Mouse (Mus musculus) myocyte (in vitro differentiated cells): ENCODE data around the gene Lpo. TPM values are rescaled to one million over a fixed set of nuclear protein-coding genes. Genes with fewer than 3 reads are reported as not detected.
"Not testable (repeated sequence)": the region's sequence is repeated elsewhere in the genome, so short reads cannot be mapped to it uniquely, and the experiment has no call there.

Experiments
- H3K27me3 ChIP-seq: one replicate; pipeline ENCODE4 v1.6.1; 2011; ENCODE audit not compliant: control insufficient read depth, insufficient read depth, insufficient read length
- H3K36me3 ChIP-seq: one replicate; pipeline ENCODE4 v1.6.1; 2011; ENCODE audit not compliant: control insufficient read depth, insufficient read depth
- H3K4me2 ChIP-seq: one replicate; pipeline ENCODE4 v1.6.1; 2011; ENCODE audit warnings: low read depth, control low read depth
- H3K4me3 ChIP-seq: one replicate; pipeline ENCODE4 v1.5.1; 2011; ENCODE audit warnings: mild to moderate bottlenecking, control low read depth, moderate library complexity
- H3K79me2 ChIP-seq: one replicate; pipeline ENCODE4 v1.6.1; 2011; ENCODE audit not compliant: control insufficient read depth, insufficient read depth
- H3ac ChIP-seq: one replicate; pipeline ENCODE4 v1.6.1; 2011; ENCODE audit not compliant: control insufficient read depth, insufficient read length
- CEBPB ChIP-seq: IDR thresholded peaks from 2 replicates; pipeline ENCODE4 v1.6.1; 2011; ENCODE audit warnings: mild to moderate bottlenecking, moderate library complexity; ENCODE audit not compliant: poor library complexity, insufficient read depth, severe bottlenecking
- E2F4 ChIP-seq: IDR thresholded peaks from one replicate; pipeline ENCODE4 v1.6.1; 2011; ENCODE audit warnings: mild to moderate bottlenecking, control low read depth, moderate library complexity; ENCODE audit not compliant: insufficient read depth
- MAX ChIP-seq: IDR thresholded peaks from one replicate; pipeline ENCODE4 v1.6.1; 2011; ENCODE audit warnings: low read depth, mild to moderate bottlenecking, control low read depth
- MYOD1 ChIP-seq, 3 experiments: IDR thresholded peaks; one replicate each; pipeline ENCODE4 v1.6.1; 2011; ENCODE audit warnings: control low read depth in 2 of 3, low read depth in 2 of 3, mild to moderate bottlenecking in 2 of 3, moderate library complexity in 1 of 3; ENCODE audit not compliant: insufficient read length in 2 of 3, control insufficient read depth in 1 of 3
- MYOG ChIP-seq, 3 experiments: IDR thresholded peaks; one replicate each; pipeline ENCODE4 v1.6.1; 2011; ENCODE audit warnings: control low read depth in 2 of 3, low read depth in 2 of 3, mild to moderate bottlenecking in 2 of 3; ENCODE audit not compliant: insufficient read length in 2 of 3, control insufficient read depth in 1 of 3, insufficient read depth in 1 of 3
- POLR2A ChIP-seq: IDR thresholded peaks from one replicate; pipeline ENCODE4 v1.6.1; 2011; ENCODE audit warnings: low read depth, mild to moderate bottlenecking, control low read depth, moderate library complexity; ENCODE audit not compliant: insufficient read length
- POLR2AphosphoS2 ChIP-seq: IDR thresholded peaks from one replicate; pipeline ENCODE4 v1.6.1; 2011; ENCODE audit warnings: low read depth, control low read depth; ENCODE audit not compliant: insufficient read length
- REST ChIP-seq: IDR thresholded peaks from one replicate; pipeline ENCODE4 v1.6.1; 2011; ENCODE audit warnings: mild to moderate bottlenecking, control low read depth, moderate library complexity; ENCODE audit not compliant: insufficient read depth, insufficient read length
- SRF ChIP-seq: IDR thresholded peaks from one replicate; pipeline ENCODE4 v1.6.1; 2011; ENCODE audit warnings: low read depth; ENCODE audit not compliant: control insufficient read depth, insufficient read length
- TCF12 ChIP-seq: IDR thresholded peaks from one replicate; pipeline ENCODE4 v1.6.1; 2011; ENCODE audit warnings: mild to moderate bottlenecking, control low read depth; ENCODE audit not compliant: poor library complexity, insufficient read depth, severe bottlenecking
- TCF3 ChIP-seq: IDR thresholded peaks from one replicate; pipeline ENCODE4 v1.6.1; 2011; ENCODE audit warnings: low read depth, control low read depth; ENCODE audit not compliant: insufficient read length
- USF1 ChIP-seq: IDR thresholded peaks from one replicate; pipeline ENCODE4 v1.6.1; 2011; ENCODE audit warnings: low read depth, mild to moderate bottlenecking, control low read depth, moderate library complexity
- polyA plus RNA-seq: library from polyadenylated mRNA; unstranded; fragments of >200 nt; fragmentation: generic; extraction: Trizol; gene quantifications from one replicate; pipeline ENCODE4 v1.2.1, GENCODE M21; 2012; ENCODE audit warnings: missing spikeins

Gene Lpo
- polyA plus RNA-seq = not detected

- peaks cover 37% of the 10 kb centered on the region for H3K27me3 ChIP-seq
- H3K4me3 ChIP-seq = no peak within 1 kb of the TSS
- no peaks in the 10 kb centered on the region for H3K79me2 ChIP-seq
- H3K36me3 ChIP-seq = no peaks in the 10 kb centered on the region
- H3K4me2 ChIP-seq = no peak within 1 kb of the TSS
- TF ChIP-seq MYOD1 (IDR thresholded peaks at IDR 0.05; ENCODE audit: control insufficient read depth in 1 of 3, insufficient read length in 2 of 3, low read depth in 2 of 3) (no peak), E2F4 (no peak), USF1 (no peak), TCF3 (no peak), REST (no peak), MYOG (IDR thresholded peaks at IDR 0.05; ENCODE audit: control insufficient read depth in 1 of 3, insufficient read depth in 1 of 3, insufficient read length in 2 of 3, low read depth in 2 of 3) (no peak), POLR2A (no peak), TCF12 (no peak), SRF (no peak), POLR2AphosphoS2 (no peak), CEBPB (no peak), MAX (no peak)
- H3ac ChIP-seq = no peak within 1 kb of the TSS
Observed at GRCm38 (mm10) chr11:87828239-87828900, at the start of gene Lpo. Gene Lpo, minus strand, starts transcription at chr11:87828289.

GRCm38 (mm10) chr11:87875436-87875835 lies 47.3 kb upstream of the Lpo start, which contains the start of gene Epx:
Gene Epx, minus strand, starts transcription at chr11:87875536.
- TF ChIP-seq MYOG (IDR thresholded peaks at IDR 0.05; ENCODE audit: control insufficient read depth in 1 of 3, insufficient read depth in 1 of 3, insufficient read length in 2 of 3, low read depth in 2 of 3) = no peak
- TF ChIP-seq USF1 = no peak
- no peak for TF ChIP-seq POLR2A
- no peak for TF ChIP-seq MAX
- TF ChIP-seq E2F4 = no peak
- Histone ChIP-seq H3K36me3 (no peaks in the 10 kb centered on the region), H3K4me2 (no peak within 1 kb of the TSS), H3K79me2 (no peaks in the 10 kb centered on the region), H3K27me3 (peaks cover 68% of the 10 kb centered on the region), H3ac (no peak within 1 kb of the TSS), H3K4me3 (no peak within 1 kb of the TSS)

DNA sequence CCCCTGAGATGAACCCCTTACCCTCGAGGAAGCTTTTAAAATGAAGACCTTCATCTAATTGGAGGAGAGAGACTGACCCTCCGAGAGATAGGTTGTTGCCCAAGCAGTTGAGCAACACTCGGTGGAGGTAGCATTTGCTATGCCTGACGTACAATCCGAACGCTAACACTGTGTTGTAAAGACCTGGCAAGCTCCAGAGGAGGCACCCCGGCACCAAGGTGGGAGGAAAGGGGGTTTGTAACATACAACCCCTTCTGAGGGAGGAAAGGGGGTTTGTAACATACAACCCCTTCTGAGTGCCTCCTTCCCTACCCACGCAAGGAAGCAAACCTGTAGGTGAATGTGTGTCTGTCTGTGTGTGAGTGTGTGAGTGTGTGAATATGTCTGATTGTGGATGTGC lies 43.7 kb upstream of the Lpo start:
- Histone ChIP-seq H3K4me3 (no peak overlapping the region), H3K36me3 (no peaks in the 10 kb centered on the region), H3K79me2 (no peaks in the 10 kb centered on the region), H3K4me2 (no peak overlapping the region), H3K27me3 (peaks cover 68% of the 10 kb centered on the region), H3ac (no peak overlapping the region)
- no peak for TF ChIP-seq POLR2AphosphoS2
- TF ChIP-seq TCF3 = no peak
- TF ChIP-seq E2F4 = no peak
- TF ChIP-seq CEBPB = no peak
- TF ChIP-seq TCF12 = no peak
- no peak for TF ChIP-seq MYOD1 (IDR thresholded peaks at IDR 0.05; ENCODE audit: control insufficient read depth in 1 of 3, insufficient read length in 2 of 3, low read depth in 2 of 3)
- no peak for TF ChIP-seq SRF
- TF ChIP-seq USF1 = no peak
- TF ChIP-seq REST = no peak
- no peak for TF ChIP-seq MYOG (IDR thresholded peaks at IDR 0.05; ENCODE audit: control insufficient read depth in 1 of 3, insufficient read depth in 1 of 3, insufficient read length in 2 of 3, low read depth in 2 of 3)

DNA sequence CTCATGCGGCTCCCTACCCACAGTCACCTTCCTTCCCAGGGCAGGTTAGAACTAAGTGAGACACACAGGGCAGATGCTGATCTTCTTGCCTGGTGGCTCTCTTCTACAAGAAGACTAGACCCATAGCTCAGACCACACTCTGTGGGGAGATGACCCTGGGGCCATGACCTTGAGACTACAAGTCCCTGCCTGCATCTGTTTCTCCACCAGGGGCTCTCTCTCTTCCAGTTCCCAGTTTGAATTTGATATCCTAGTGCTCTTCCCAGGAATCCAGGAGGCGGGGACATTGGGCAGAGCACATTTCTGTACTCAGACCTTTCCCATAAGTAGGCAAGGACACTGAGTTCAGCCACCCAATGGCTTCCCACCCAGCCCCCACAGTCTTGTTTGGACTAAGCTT lies 42.0 kb upstream of the Lpo start:
- H3K36me3 ChIP-seq = no peaks in the 10 kb centered on the region
- H3K4me2 ChIP-seq = no peak overlapping the region
- H3K4me3 ChIP-seq = no peak overlapping the region
- peaks cover 52% of the 10 kb centered on the region for H3K27me3 ChIP-seq
- H3K79me2 ChIP-seq = no peaks in the 10 kb centered on the region
- no peak overlapping the region for H3ac ChIP-seq
- TF ChIP-seq TCF3 = no peak
- TF ChIP-seq MYOG (IDR thresholded peaks at IDR 0.05; ENCODE audit: control insufficient read depth in 1 of 3, insufficient read depth in 1 of 3, insufficient read length in 2 of 3, low read depth in 2 of 3) = no peak
- no peak for TF ChIP-seq SRF
- TF ChIP-seq MAX = no peak
- TF ChIP-seq POLR2A = no peak
- no peak for TF ChIP-seq REST
- no peak for TF ChIP-seq MYOD1 (IDR thresholded peaks at IDR 0.05; ENCODE audit: control insufficient read depth in 1 of 3, insufficient read length in 2 of 3, low read depth in 2 of 3)
- TF ChIP-seq E2F4 = no peak
- no peak for TF ChIP-seq CEBPB
- no peak for TF ChIP-seq USF1
- no peak for TF ChIP-seq TCF12
- TF ChIP-seq POLR2AphosphoS2 = no peak

DNA sequence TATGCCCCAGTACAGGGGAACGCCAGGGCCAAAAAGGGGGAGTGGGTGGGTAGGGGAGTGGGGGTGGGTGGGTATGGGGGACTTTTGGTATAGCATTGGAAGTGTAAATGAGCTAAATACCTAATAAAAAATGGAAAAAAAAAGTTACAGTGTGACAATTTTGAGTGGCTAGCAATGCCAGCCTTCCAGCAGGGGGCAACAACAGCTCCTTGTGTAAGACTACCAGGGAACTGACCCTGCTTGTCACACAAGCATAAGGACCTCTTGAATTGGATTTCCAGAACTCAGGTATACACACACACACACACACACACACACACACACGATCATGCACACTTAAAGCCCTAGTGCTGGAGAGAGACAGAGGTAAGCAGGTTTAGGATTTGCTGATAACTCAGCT lies 38.8 kb upstream of the Lpo start:
- H3K27me3 ChIP-seq = peaks cover 25% of the 10 kb centered on the region
- not testable (repeated sequence) for H3K4me2 ChIP-seq, H3ac ChIP-seq, H3K4me3 ChIP-seq, H3K36me3 ChIP-seq, H3K79me2 ChIP-seq
